Mouse (Mus musculus): ENCODE data around the gene Socs3.

DNA sequence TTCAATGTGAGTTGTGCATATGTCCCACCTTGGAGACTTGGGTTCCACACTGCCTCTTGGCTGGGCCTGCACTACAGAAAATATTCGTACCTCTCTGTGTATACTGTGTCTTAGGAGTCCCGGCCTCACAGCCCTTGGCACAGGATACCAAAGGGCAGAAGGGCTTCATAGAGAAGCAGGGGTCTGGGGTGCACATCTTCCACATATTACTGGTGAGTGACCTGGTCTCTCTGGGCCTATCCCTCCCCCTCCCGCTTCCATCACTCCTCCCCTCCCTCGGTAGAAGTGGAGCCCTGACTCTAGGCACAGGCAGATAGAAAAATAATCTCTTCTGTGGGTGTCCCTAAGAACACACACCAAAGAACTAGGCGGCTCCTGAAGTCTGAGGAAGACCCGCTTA, 38.3 kb downstream of the Socs3 start:
- no peak for TF ChIP-seq POLR2A (IDR thresholded peaks at IDR 0.05; ENCODE audit: control insufficient read depth, extremely low read depth, insufficient read depth, low read length, poor library complexity)
- no peak for TF ChIP-seq CTCF (IDR thresholded peaks at IDR 0.05; ENCODE audit: borderline replicate concordance, control insufficient read depth, extremely low read depth, insufficient read depth, low read length, poor library complexity)

Data from thymus, adult 2 months (tissue).